Mouse (Mus musculus): ENCODE measurements around the gene Bahcc1. TPM values are rescaled to one million over a fixed set of nuclear protein-coding genes. Genes with fewer than 3 reads are reported as not detected.
A peak's percentile ranks its signal among the peaks of the same experiment; 100 is the strongest.

The Bahcc1 gene
- total and polyA plus RNA-seq, 3 experiments = 0.04 TPM; not detected in 2

GRCm38 (mm10) chr11:120269007-120269406 is 36.3 kb downstream of the Bahcc1 start:
- dilution Hi-C loops (cut with MboI; ENCODE audit: extremely low pct_ligation_motif_present, extremely low pct_unique_long_range_greater_than_20kb, low sequenced_read_pairs) = no loop called here
- H3K4me3 ChIP-seq (replicated peaks in 1 of 3; ENCODE audit: low read depth in 2 of 3, low read length in 2 of 3, poor library complexity in 1 of 3) = no peak overlapping the region
- no peak overlapping the region for H3K27ac ChIP-seq (ENCODE audit: insufficient read depth, low read depth)
- in situ Hi-C loops (cut with MboI; ENCODE audit: low pct_ligation_motif_present, low pct_unique_long_range_greater_than_20kb, low sequenced_read_pairs) = no loop called here
- no peaks in the 10 kb centered on the region for H3K79me2 ChIP-seq (replicated peaks; ENCODE audit: control insufficient read depth, extremely low read depth, insufficient read depth, poor library complexity, severe bottlenecking)
- TF ChIP-seq GABPA (IDR thresholded peaks at IDR 0.05; ENCODE audit: insufficient replicate concordance, low read depth, low read length) (no peak), BHLHE40 (IDR thresholded peaks at IDR 0.05; ENCODE audit: low read depth, low read length) (peak; percentile 59; the same call in 1 of the 2 replicates)
- DNase-seq (ENCODE audit: extremely low read depth) = no peak
- no peaks in the 10 kb centered on the region for H3K36me3 ChIP-seq (replicated peaks in 1 of 2; ENCODE audit: control insufficient read depth in 1 of 2, insufficient read depth in 1 of 2, low read length in 1 of 2)
- H3K9ac ChIP-seq (ENCODE audit: insufficient read depth, low read depth) = no peak overlapping the region
- no peaks in the 10 kb centered on the region for H3K9me3 ChIP-seq (replicated peaks; ENCODE audit: low read length)
- H3K27me3 ChIP-seq (replicated peaks) = peaks cover 92% of the 10 kb centered on the region
- no peak overlapping the region for H3K4me2 ChIP-seq (ENCODE audit: insufficient read depth, low read depth, poor library complexity, severe bottlenecking)
- peaks cover 0 to 7% of the 10 kb centered on the region in 2 experiments; a peak in 2 of 4 replicates for H3K4me1 ChIP-seq (ENCODE audit: control insufficient read depth in 1 of 2, insufficient read depth in 2 of 2)

- H3K27ac ChIP-seq (ENCODE audit: insufficient read depth, low read depth) = no peak overlapping the region
- no peaks in the 10 kb centered on the region for H3K9me3 ChIP-seq (replicated peaks; ENCODE audit: low read length)
- TF ChIP-seq ZMIZ1 (IDR thresholded peaks at IDR 0.05; ENCODE audit: low read depth, low read length) = no peak
- TF ChIP-seq MAZ (IDR thresholded peaks at IDR 0.05; ENCODE audit: low read depth, low read length) = no peak
- no peak for TF ChIP-seq POLR2AphosphoS2 (IDR thresholded peaks at IDR 0.05; ENCODE audit: low read depth, low read length)
- peaks cover 92% of the 10 kb centered on the region for H3K27me3 ChIP-seq (replicated peaks)
- no peaks in the 10 kb centered on the region for H3K36me3 ChIP-seq (replicated peaks in 1 of 2; ENCODE audit: control insufficient read depth in 1 of 2, insufficient read depth in 1 of 2, low read length in 1 of 2)
- H3K9ac ChIP-seq (ENCODE audit: insufficient read depth, low read depth) = no peak overlapping the region
- H3K4me1 ChIP-seq (ENCODE audit: control insufficient read depth in 1 of 2, insufficient read depth in 2 of 2) = peaks cover 0 to 7% of the 10 kb centered on the region in 2 experiments; a peak in 2 of 4 replicates
- H3K4me2 ChIP-seq (ENCODE audit: insufficient read depth, low read depth, poor library complexity, severe bottlenecking) = no peak overlapping the region
- no peaks in the 10 kb centered on the region for H3K79me2 ChIP-seq (replicated peaks; ENCODE audit: control insufficient read depth, extremely low read depth, insufficient read depth, poor library complexity, severe bottlenecking)
- DNase-seq (ENCODE audit: extremely low read depth) = no peak
- in situ Hi-C loops (cut with MboI; ENCODE audit: low pct_ligation_motif_present, low pct_unique_long_range_greater_than_20kb, low sequenced_read_pairs) (no loop called here), dilution Hi-C loops (cut with MboI; ENCODE audit: extremely low pct_ligation_motif_present, extremely low pct_unique_long_range_greater_than_20kb, low sequenced_read_pairs) (no loop called here)
- no peak overlapping the region for H3K4me3 ChIP-seq (replicated peaks in 1 of 3; ENCODE audit: low read depth in 2 of 3, low read length in 2 of 3, poor library complexity in 1 of 3)
Observed at GRCm38 (mm10) chr11:120269498-120270104, 36.9 kb downstream of the Bahcc1 start.

DNA sequence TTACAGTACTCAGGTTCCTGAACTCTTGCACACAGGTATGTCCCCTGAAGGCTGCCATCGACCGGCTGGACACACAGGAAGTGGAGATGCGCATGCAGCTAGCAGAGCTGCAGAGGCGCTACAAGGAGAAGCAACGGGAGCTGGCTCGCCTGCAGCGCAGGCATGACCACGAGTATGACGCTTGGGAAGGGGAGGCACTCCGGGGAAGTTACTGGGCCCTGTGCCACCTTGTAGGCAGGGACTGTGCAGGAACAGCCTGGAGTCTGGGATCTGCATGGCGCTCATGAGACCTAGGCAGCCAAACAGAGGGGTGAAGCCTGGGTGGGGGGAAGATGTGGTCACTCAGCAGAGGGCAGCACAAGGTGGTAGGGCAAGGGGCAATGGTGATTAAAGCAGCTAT is 46.6 kb downstream of the Bahcc1 start:
- dilution Hi-C loops (cut with MboI; ENCODE audit: extremely low pct_ligation_motif_present, extremely low pct_unique_long_range_greater_than_20kb, low sequenced_read_pairs) (no loop called here), in situ Hi-C loops (cut with MboI; ENCODE audit: low pct_ligation_motif_present, low pct_unique_long_range_greater_than_20kb, low sequenced_read_pairs) (no loop called here)
- no peak for DNase-seq (ENCODE audit: extremely low read depth)

More for the DNA sequence above, 46.6 kb downstream of the Bahcc1 start:
- TF ChIP-seq ELF1 (IDR thresholded peaks at IDR 0.05; ENCODE audit: low read depth, low read length) = no peak
- no peak for TF ChIP-seq MAX (IDR thresholded peaks at IDR 0.05; ENCODE audit: low read length)
- no peak for TF ChIP-seq POLR2AphosphoS2 (IDR thresholded peaks at IDR 0.05; ENCODE audit: low read depth, low read length)
- TF ChIP-seq JUND (conservative IDR thresholded peaks at IDR 0.05; ENCODE audit: low read depth, low read length) = no peak
- TF ChIP-seq RCOR1 (conservative IDR thresholded peaks at IDR 0.05; ENCODE audit: low read depth, low read length) = no peak
- no peak for TF ChIP-seq MAZ (IDR thresholded peaks at IDR 0.05; ENCODE audit: low read depth, low read length)
- TF ChIP-seq SIN3A (IDR thresholded peaks at IDR 0.05; ENCODE audit: low read length) = no peak
- TF ChIP-seq IRF4 (IDR thresholded peaks at IDR 0.05; ENCODE audit: low read depth, low read length) = no peak
- TF ChIP-seq TCF12 (IDR thresholded peaks at IDR 0.05; ENCODE audit: low read depth, low read length) = no peak
- TF ChIP-seq KAT2A (IDR thresholded peaks at IDR 0.05; ENCODE audit: insufficient replicate concordance, low read length) = no peak
- TF ChIP-seq POLR2A (IDR thresholded peaks at IDR 0.05; ENCODE audit: low read depth, low read length) = no peak
- no peak for TF ChIP-seq MAFK (IDR thresholded peaks at IDR 0.05; ENCODE audit: insufficient replicate concordance, low read length)
- TF ChIP-seq JUN (IDR thresholded peaks at IDR 0.05; ENCODE audit: insufficient read depth, low read depth, low read length) = no peak
- no peak for TF ChIP-seq MEF2A (IDR thresholded peaks at IDR 0.05; ENCODE audit: borderline replicate concordance, low read depth, low read length)
- no peak for TF ChIP-seq MXI1 (IDR thresholded peaks at IDR 0.05; ENCODE audit: low read depth, low read length)
- TF ChIP-seq USF2 (conservative IDR thresholded peaks at IDR 0.05; ENCODE audit: low read depth, low read length) = no peak
- TF ChIP-seq NELFE (IDR thresholded peaks at IDR 0.05; ENCODE audit: low read depth, low read length) = no peak
- TF ChIP-seq UBTF (IDR thresholded peaks at IDR 0.05; ENCODE audit: low read depth, low read length) = no peak
- Histone ChIP-seq H3K4me2 (ENCODE audit: insufficient read depth, low read depth, poor library complexity, severe bottlenecking) (no peak overlapping the region), H3K4me1 (ENCODE audit: control insufficient read depth in 1 of 2, insufficient read depth in 2 of 2) (peaks cover 2 to 5% of the 10 kb centered on the region in 2 experiments; a peak in 1 of 4 replicates), H3K36me3 (replicated peaks in 1 of 2; ENCODE audit: control insufficient read depth in 1 of 2, insufficient read depth in 1 of 2, low read length in 1 of 2) (no peaks in the 10 kb centered on the region), H3K27ac (ENCODE audit: insufficient read depth, low read depth) (no peak overlapping the region), H3K27me3 (replicated peaks) (peaks cover 100% of the 10 kb centered on the region), H3K9ac (ENCODE audit: insufficient read depth, low read depth) (no peak overlapping the region), H3K4me3 (replicated peaks in 1 of 3; ENCODE audit: low read depth in 2 of 3, low read length in 2 of 3, poor library complexity in 1 of 3) (no peak overlapping the region), H3K79me2 (replicated peaks; ENCODE audit: control insufficient read depth, extremely low read depth, insufficient read depth, poor library complexity, severe bottlenecking) (no peaks in the 10 kb centered on the region), H3K9me3 (replicated peaks; ENCODE audit: low read length) (no peaks in the 10 kb centered on the region)
